Comparison of ENCODE assay signal across 25 mouse cellular contexts in genomic region chr5:7980586-7980985, GRCm38 (mm10). TPM values are rescaled to one million over a fixed set of nuclear protein-coding genes. Genes with fewer than 3 reads are reported as not detected.
DNase-seq lines count a peak whose midpoint lies in the region; ATAC-seq and TF ChIP-seq lines count a peak whose summit lies in the region.
"Had no signal": no experiment of that assay in that cellular context is flagged by ENCODE, and none has a peak within 500 bp of the region (broad histone marks: within the 10 kb centered on the region; RNA-seq: fewer than 3 reads in every experiment).

No protein-coding gene starts in this region.

- 16% methylated on average over 5 of the region's 5 CpGs for WGBS in thymus, adult 2 months

- H3K9me3 ChIP-seq in megakaryocyte, embryonic 14.5 days, result peaks cover 4% of the 10 kb centered on the region
- H3K9me3 ChIP-seq: embryonic facial prominence, embryonic 15.5 days; limb, embryonic 15.5 days; midbrain, embryonic 10.5 days; neural tube, embryonic 13.5 days had no signal

- no peak overlapping the region for H3K27ac ChIP-seq in thymus, adult 2 months (ENCODE audit: control insufficient read depth, insufficient read depth, low read length)
- H3K27ac ChIP-seq: embryonic facial prominence, embryonic 15.5 days; gastrocnemius, adult 2 months; heart, adult 2 months; kidney, postnatal 0 days; layer of hippocampus, adult 2 months; limb, embryonic 15.5 days; midbrain, embryonic 10.5 days; neural tube, embryonic 13.5 days had no signal

- H3K4me1 ChIP-seq in megakaryocyte, embryonic 14.5 days, result peaks cover 22% of the 10 kb centered on the region
- no peaks in the 10 kb centered on the region for H3K4me1 ChIP-seq in thymus, adult 2 months (replicated peaks; ENCODE audit: control insufficient read depth, insufficient read depth, low read length)
- H3K4me1 ChIP-seq: embryonic facial prominence, embryonic 15.5 days; limb, embryonic 15.5 days; midbrain, embryonic 10.5 days; neural tube, embryonic 13.5 days had no signal

- no peak for TF ChIP-seq CTCF in thymus, adult 2 months (IDR thresholded peaks at IDR 0.05; ENCODE audit: borderline replicate concordance, control insufficient read depth, extremely low read depth, insufficient read depth, low read length, poor library complexity)

- peak overlapping the region; percentile 57 for H3K4me3 ChIP-seq in megakaryocyte, embryonic 14.5 days (replicated peaks)
- H3K4me3 ChIP-seq in thymus, adult 2 months (ENCODE audit: control insufficient read depth, insufficient read depth, low read length), result no peak overlapping the region
- H3K4me3 ChIP-seq: embryonic facial prominence, embryonic 15.5 days; gastrocnemius, adult 2 months; heart, adult 2 months; layer of hippocampus, adult 2 months; limb, embryonic 15.5 days; midbrain, embryonic 10.5 days; neural tube, embryonic 13.5 days had no signal

- no peak for TF ChIP-seq POLR2A in thymus, adult 2 months (IDR thresholded peaks at IDR 0.05; ENCODE audit: control insufficient read depth, extremely low read depth, insufficient read depth, low read length, poor library complexity)

- peak; percentile 29 for DNase-seq in lung, postnatal 36 days
- DNase-seq in lung, postnatal 10 days, result no peak
- no peak for DNase-seq in kidney, postnatal 36 days
- DNase-seq in frontal cortex, postnatal 10 days (ENCODE audit: low spot score in 2 of 2), result no peak
- no peak for DNase-seq in thymus, adult 2 months
- DNase-seq: adrenal gland, postnatal 10 days; cerebellum, adult 11 months; cerebellum, postnatal 14 days; embryo, embryonic 11 days; gastrocnemius, adult 2 months; kidney, adult 18-20 months; lung, postnatal 14 days; right cerebral cortex, postnatal 14 days; thymus, postnatal 4 days had no signal

- peaks cover 2% of the 10 kb centered on the region for H3K27me3 ChIP-seq in megakaryocyte, embryonic 14.5 days (replicated peaks)
- H3K27me3 ChIP-seq in thymus, adult 2 months (ENCODE audit: control insufficient read depth, insufficient read depth, low read length), result no peaks in the 10 kb centered on the region
- H3K27me3 ChIP-seq: embryonic facial prominence, embryonic 15.5 days; limb, embryonic 15.5 days; neural tube, embryonic 13.5 days had no signal

- H3K36me3 ChIP-seq in megakaryocyte, embryonic 14.5 days (replicated peaks; ENCODE audit: low read length), result no peaks in the 10 kb centered on the region
- no peaks in the 10 kb centered on the region for H3K36me3 ChIP-seq in thymus, adult 2 months (ENCODE audit: control insufficient read depth, insufficient read depth, low read length)
- H3K36me3 ChIP-seq: embryonic facial prominence, embryonic 15.5 days; limb, embryonic 15.5 days; midbrain, embryonic 10.5 days; neural tube, embryonic 13.5 days had no signal

- ATAC-seq in hematopoietic stem cell, adult 5-6 weeks (replicated peaks in 1 of 2; ENCODE audit: insufficient read depth in 1 of 2, low FRiP score in 2 of 2, low TSS enrichment in 1 of 2, low read depth in 1 of 2, poor library complexity in 2 of 2, severe bottlenecking in 2 of 2), result peak; percentile 96 to 98
- ATAC-seq: activated CD4-positive, CD25-positive, alpha-beta regulatory T cell, adult 4 months; forebrain, embryonic 16.5 days had no signal

RNA-seq across cellular contexts. Expression of gene Steap4, which starts 20.3 kb away (rescaled TPM):
- not detected in 2 replicates for total RNA-seq in hematopoietic stem cell, adult 5-6 weeks (2017)
- not detected in 2 replicates for polyA plus RNA-seq in megakaryocyte, embryonic 14.5 days (2012; ENCODE audit: insufficient read depth, low replicate concordance)
- 8.1 and 11.4 TPM in 2 replicates for polyA plus RNA-seq in thymus, adult 2 months (2012; rRNA removed)
- polyA plus RNA-seq: activated CD4-positive, CD25-positive, alpha-beta regulatory T cell, adult 4 months had no signal
